Mouse (Mus musculus) ES-Bruce4 (cell line): Measurements from ENCODE around the gene Slc1a4. TPM values are rescaled to one million over a fixed set of nuclear protein-coding genes. Genes with fewer than 3 reads are reported as not detected.

Experiments
- H3K27ac ChIP-seq: 2 replicates; pipeline ENCODE4 v1.5.1; 2012; ENCODE audit warnings: low read length, inconsistent platforms; ENCODE audit not compliant: insufficient read depth
- H3K27me3 ChIP-seq: 2 replicates; pipeline ENCODE4 v1.6.1; 2012; ENCODE audit warnings: mild to moderate bottlenecking, low read length, inconsistent platforms; ENCODE audit not compliant: control insufficient read depth, poor library complexity, insufficient read depth, severe bottlenecking
- H3K36me3 ChIP-seq: 2 replicates; pipeline ENCODE4 v1.6.1; 2012; ENCODE audit warnings: inconsistent platforms, mild to moderate bottlenecking, low read length, moderate library complexity; ENCODE audit not compliant: control insufficient read depth, poor library complexity, insufficient read depth, severe bottlenecking
- H3K4me1 ChIP-seq: one replicate; pipeline ENCODE4 v1.8.1; 2011; ENCODE audit warnings: low read length; ENCODE audit not compliant: control insufficient read depth, insufficient read depth
- H3K4me3 ChIP-seq: 2 replicates; pipeline ENCODE4 v1.5.1; 2011; ENCODE audit warnings: low read depth, mild to moderate bottlenecking, low read length
- H3K9ac ChIP-seq: 2 replicates; pipeline ENCODE4 v1.6.1; 2012; ENCODE audit warnings: low read depth, mild to moderate bottlenecking, inconsistent platforms; ENCODE audit not compliant: poor library complexity, severe bottlenecking
- H3K9me3 ChIP-seq: replicated peaks from 2 replicates; pipeline ENCODE4 v1.6.1; 2012; ENCODE audit warnings: mild to moderate bottlenecking, low read length, inconsistent platforms; ENCODE audit not compliant: control insufficient read depth, poor library complexity, insufficient read depth, severe bottlenecking
- CTCF ChIP-seq: IDR thresholded peaks from one replicate; pipeline ENCODE4 v1.8.1; 2011; ENCODE audit warnings: low read depth, low read length
- EP300 ChIP-seq: IDR thresholded peaks from 2 replicates; pipeline ENCODE4 v1.6.1; 2011; ENCODE audit warnings: low read depth, low read length; ENCODE audit not compliant: insufficient read depth
- POLR2A ChIP-seq: IDR thresholded peaks from one replicate; pipeline ENCODE4 v1.8.1; 2011; ENCODE audit warnings: low read length; ENCODE audit not compliant: insufficient read depth
- polyA plus RNA-seq: library from polyadenylated mRNA; stranded (reverse); fragments of >200 nt; gene quantifications from 2 replicates; pipeline ENCODE4 v1.2.4, GENCODE M21; 2011; ENCODE audit warnings: low read depth; ENCODE audit not compliant: missing spikeins, insufficient read depth, insufficient read length

The Slc1a4 gene
- polyA plus RNA-seq, 1 experiment: 20.2 TPM

DNA sequence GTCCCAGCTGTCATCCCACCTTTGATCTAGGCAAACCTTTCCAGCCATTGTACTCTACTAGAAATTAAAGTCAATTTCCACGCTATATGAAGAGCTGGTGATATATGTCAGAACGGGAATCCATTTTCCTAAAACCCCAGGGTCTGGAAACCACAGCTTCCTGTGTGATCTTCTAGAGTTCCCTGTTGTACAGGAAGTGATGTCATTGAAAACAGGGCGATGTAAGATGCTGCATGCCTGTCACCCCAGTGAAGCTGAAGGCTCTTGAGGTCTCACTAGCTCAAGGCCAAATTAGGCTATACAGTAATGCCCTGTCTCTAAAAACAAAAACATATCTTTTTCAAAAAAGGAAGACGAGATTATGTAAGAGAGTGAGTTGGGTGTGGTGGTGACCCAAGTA is 31.2 kb downstream of the Slc1a4 start:
- H3K4me1 ChIP-seq: peaks cover 2% of the 10 kb centered on the region
- no peak for TF ChIP-seq EP300
- TF ChIP-seq CTCF: no peak
- no peak for TF ChIP-seq POLR2A
- no peak overlapping the region for H3K27ac ChIP-seq
- no peak overlapping the region for H3K4me3 ChIP-seq
- H3K36me3 ChIP-seq: peaks cover 12% of the 10 kb centered on the region
- H3K9me3 ChIP-seq: no peaks in the 10 kb centered on the region
- H3K9ac ChIP-seq: no peak overlapping the region
- H3K27me3 ChIP-seq: no peaks in the 10 kb centered on the region

GRCm38 (mm10) chr11:20300850-20301249 is 31.7 kb downstream of the Slc1a4 start:
- H3K27me3 ChIP-seq: no peaks in the 10 kb centered on the region
- no peak overlapping the region for H3K27ac ChIP-seq
- no peak overlapping the region for H3K4me3 ChIP-seq
- TF ChIP-seq CTCF: no peak
- TF ChIP-seq POLR2A: no peak
- no peak for TF ChIP-seq EP300
- no peak overlapping the region for H3K9ac ChIP-seq
- H3K4me1 ChIP-seq: peaks cover 2% of the 10 kb centered on the region
- no peaks in the 10 kb centered on the region for H3K9me3 ChIP-seq
- peaks cover 8% of the 10 kb centered on the region for H3K36me3 ChIP-seq

- H3K27me3 ChIP-seq: no peaks in the 10 kb centered on the region; the same call in 1 of the 2 replicates
- H3K4me1 ChIP-seq: peaks cover 2% of the 10 kb centered on the region
- peaks cover 5% of the 10 kb centered on the region for H3K36me3 ChIP-seq
- H3K9me3 ChIP-seq: no peaks in the 10 kb centered on the region
- no peak overlapping the region for H3K9ac ChIP-seq
- no peak for TF ChIP-seq CTCF
- TF ChIP-seq POLR2A: no peak
- no peak for TF ChIP-seq EP300
- no peak overlapping the region for H3K27ac ChIP-seq
- no peak overlapping the region for H3K4me3 ChIP-seq
These were observed 32.6 kb downstream of the Slc1a4 start for GRCm38 (mm10) chr11:20299900-20300299.

DNA sequence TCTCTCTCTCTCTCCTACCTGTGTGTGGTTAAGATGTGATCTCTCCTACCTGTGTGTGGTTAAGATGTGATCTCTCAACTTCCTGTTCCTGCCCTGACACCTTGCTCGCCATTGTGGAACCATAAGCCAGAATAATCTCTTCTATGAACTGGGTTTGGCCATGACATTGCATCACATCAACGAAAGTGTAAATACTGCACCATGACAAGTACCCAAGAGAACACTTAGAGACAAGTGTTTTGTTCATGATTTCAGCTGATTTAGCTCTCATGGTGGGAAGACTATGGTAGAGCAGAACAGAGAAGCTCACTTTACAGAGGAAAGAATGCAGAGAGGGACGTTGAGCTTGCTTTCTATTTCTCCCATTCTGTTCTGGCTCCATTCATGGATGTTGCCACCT is 48.0 kb downstream of the Slc1a4 start:
- Histone ChIP-seq H3K4me3 (no peak overlapping the region), H3K9me3 (no peaks in the 10 kb centered on the region), H3K36me3 (no peaks in the 10 kb centered on the region), H3K4me1 (no peaks in the 10 kb centered on the region), H3K27me3 (no peaks in the 10 kb centered on the region), H3K27ac (no peak overlapping the region), H3K9ac (no peak overlapping the region)
- TF ChIP-seq EP300: no peak

- Histone ChIP-seq H3K27me3 (no peaks in the 10 kb centered on the region), H3K4me1 (no peaks in the 10 kb centered on the region), H3K4me3 (no peak overlapping the region), H3K9ac (no peak overlapping the region), H3K27ac (no peak overlapping the region), H3K9me3 (no peaks in the 10 kb centered on the region), H3K36me3 (no peaks in the 10 kb centered on the region)
- TF ChIP-seq POLR2A (no peak), CTCF (no peak), EP300 (no peak)
These were observed 49.8 kb downstream of the Slc1a4 start for GRCm38 (mm10) chr11:20282601-20283219.

- no peaks in the 10 kb centered on the region for H3K4me1 ChIP-seq
- H3K9ac ChIP-seq: no peak overlapping the region
- H3K36me3 ChIP-seq: no peaks in the 10 kb centered on the region
- no peaks in the 10 kb centered on the region for H3K9me3 ChIP-seq
- H3K27ac ChIP-seq: no peak overlapping the region
- no peak overlapping the region for H3K4me3 ChIP-seq
- TF ChIP-seq POLR2A (no peak), EP300 (no peak), CTCF (no peak)
- H3K27me3 ChIP-seq: no peaks in the 10 kb centered on the region
These were observed 51.5 kb downstream of the Slc1a4 start for GRCm38 (mm10) chr11:20280982-20281381.
